Mouse (Mus musculus) large intestine, adult 2 months (tissue): ENCODE results near the gene Tor1a. TPM values are rescaled to one million over a fixed set of nuclear protein-coding genes. Genes with fewer than 3 reads are reported as not detected.
"Not testable (repeated sequence)": the region's sequence is repeated elsewhere in the genome, so short reads cannot be mapped to it uniquely, and the experiment has no call there.

ENCODE experiments used
- DNase-seq: peaks from one replicate; pipeline ENCODE4 v3.0.0-alpha.2; 2012; ENCODE audit warnings: low read depth, low spot score
- WGBS: fragments of 180-500 bp; shearing (Covaris S2); methylation state at CpG from one replicate; pipeline ENCODE4 v1.1.7; 2018; 5-methylcytosine and 5-hydroxymethylcytosine counted together
- polyA plus RNA-seq: library from polyadenylated mRNA; depleted of rRNA; stranded (reverse); fragments of >200 nt; gene quantifications from 2 replicates; pipeline ENCODE4 v1.2.3, GENCODE M21; 2012

Tor1a gene
- polyA plus RNA-seq, 1 experiment, result 51.1 TPM

GRCm38 (mm10) chr2:30958726-30959125 is 9.0 kb downstream of the Tor1a start:
- peak; percentile 81 for DNase-seq
- 46% methylated on average over 14 of the region's 14 CpGs for WGBS

- WGBS, result 77% methylated on average over 4 of the region's 4 CpGs
- no peak for DNase-seq
Measured at GRCm38 (mm10) chr2:30957511-30957910, 10.2 kb downstream of the Tor1a start.

- 29% methylated on average over 6 of the region's 6 CpGs for WGBS
- DNase-seq, result no peak
Measured at GRCm38 (mm10) chr2:30954797-30955196, 12.9 kb downstream of the Tor1a start.

GRCm38 (mm10) chr2:30952824-30953490 is 14.8 kb downstream of the Tor1a start, which contains the start of gene Tor1b:
Gene Tor1b, plus strand, starts transcription at chr2:30952959.
- peak; percentile 80 for DNase-seq
- WGBS, result under 1% methylated on average over 60 of the region's 60 CpGs

- DNase-seq, result no peak
- WGBS, result 25% methylated on average over 5 of the region's 5 CpGs
Measured at GRCm38 (mm10) chr2:30952457-30952823, 15.3 kb downstream of the Tor1a start.

GRCm38 (mm10) chr2:30942603-30943011 is 25.1 kb downstream of the Tor1a start:
- DNase-seq, result no peak
- WGBS, result under 1% methylated on average over 16 of the region's 16 CpGs

- DNase-seq, result not testable (repeated sequence)
- WGBS, result 17% methylated on average over 7 of the region's 7 CpGs
Measured at GRCm38 (mm10) chr2:30942116-30942515, 25.6 kb downstream of the Tor1a start.

GRCm38 (mm10) chr2:30941586-30941985 is 26.1 kb downstream of the Tor1a start:
- DNase-seq, result no peak
- WGBS, result 82% methylated on average over 5 of the region's 5 CpGs

GRCm38 (mm10) chr2:30938574-30938991 is 29.1 kb downstream of the Tor1a start:
- no peak for DNase-seq
- WGBS, result 24% methylated on average over 4 of the region's 4 CpGs

GRCm38 (mm10) chr2:30937731-30938130 is 30.0 kb downstream of the Tor1a start:
- WGBS, result 37% methylated on average over 8 of the region's 8 CpGs
- no peak for DNase-seq

- WGBS, result 72% methylated on average over 3 of the region's 3 CpGs
- DNase-seq, result no peak
Measured at GRCm38 (mm10) chr2:30936808-30937207, 30.9 kb downstream of the Tor1a start.

- DNase-seq, result no peak
- 19% methylated on average over 7 of the region's 7 CpGs for WGBS
Measured at GRCm38 (mm10) chr2:30933917-30934450, 33.7 kb downstream of the Tor1a start.

GRCm38 (mm10) chr2:30933032-30933431 is 34.7 kb downstream of the Tor1a start:
- DNase-seq, result no peak
- 85% methylated on average over 6 of the region's 6 CpGs for WGBS

- DNase-seq, result no peak
- 79% methylated on average over 3 of the region's 3 CpGs for WGBS
Measured at GRCm38 (mm10) chr2:30931922-30932321, 35.8 kb downstream of the Tor1a start.

GRCm38 (mm10) chr2:30930846-30931245 is 36.9 kb downstream of the Tor1a start:
- DNase-seq, result not testable (repeated sequence)
- WGBS, result 90% methylated on average over 2 of the region's 2 CpGs

- peak; percentile 79 for DNase-seq
- WGBS, result 2% methylated on average over 23 of the region's 23 CpGs
Measured at GRCm38 (mm10) chr2:30929483-30930045, 38.2 kb downstream of the Tor1a start, which contains the start of gene Ptges. Gene Ptges, minus strand, starts transcription at chr2:30929863.

- peak; percentile 80 for DNase-seq
- 12% methylated on average over 12 of the region's 12 CpGs for WGBS
Measured at GRCm38 (mm10) chr2:30928893-30929482, 38.7 kb downstream of the Tor1a start.

GRCm38 (mm10) chr2:30927844-30928628 is 39.7 kb downstream of the Tor1a start:
- no peak for DNase-seq
- WGBS, result 27% methylated on average over 14 of the region's 14 CpGs

GRCm38 (mm10) chr2:30927151-30927781 is 40.5 kb downstream of the Tor1a start:
- DNase-seq, result no peak
- WGBS, result 69% methylated on average over 9 of the region's 9 CpGs
